Mouse (Mus musculus) left cerebral cortex, adult 9 months (tissue): ENCODE measurements around the gene Tnfrsf14.

Source experiments
- DNase-seq, 2 experiments: peaks; one replicate each; pipeline ENCODE4 v3.0.0; 2022; ENCODE audit warnings: low spot score in 2 of 2

Gene Tnfrsf14

GRCm38 (mm10) chr4:154948940-154949588, 20.7 kb upstream of the Tnfrsf14 start:
- DNase-seq: no peak

- DNase-seq: no peak
Observed at GRCm38 (mm10) chr4:154948066-154948939, 19.9 kb upstream of the Tnfrsf14 start.

- peak in 1 of 2 experiments; percentile 59 for DNase-seq
Observed at GRCm38 (mm10) chr4:154946319-154946718, 18.0 kb upstream of the Tnfrsf14 start.

GRCm38 (mm10) chr4:154944121-154944590, 15.8 kb upstream of the Tnfrsf14 start:
- peak; percentile 66 to 85 for DNase-seq

GRCm38 (mm10) chr4:154943323-154944039, 15.1 kb upstream of the Tnfrsf14 start:
- DNase-seq: no peak

DNA sequence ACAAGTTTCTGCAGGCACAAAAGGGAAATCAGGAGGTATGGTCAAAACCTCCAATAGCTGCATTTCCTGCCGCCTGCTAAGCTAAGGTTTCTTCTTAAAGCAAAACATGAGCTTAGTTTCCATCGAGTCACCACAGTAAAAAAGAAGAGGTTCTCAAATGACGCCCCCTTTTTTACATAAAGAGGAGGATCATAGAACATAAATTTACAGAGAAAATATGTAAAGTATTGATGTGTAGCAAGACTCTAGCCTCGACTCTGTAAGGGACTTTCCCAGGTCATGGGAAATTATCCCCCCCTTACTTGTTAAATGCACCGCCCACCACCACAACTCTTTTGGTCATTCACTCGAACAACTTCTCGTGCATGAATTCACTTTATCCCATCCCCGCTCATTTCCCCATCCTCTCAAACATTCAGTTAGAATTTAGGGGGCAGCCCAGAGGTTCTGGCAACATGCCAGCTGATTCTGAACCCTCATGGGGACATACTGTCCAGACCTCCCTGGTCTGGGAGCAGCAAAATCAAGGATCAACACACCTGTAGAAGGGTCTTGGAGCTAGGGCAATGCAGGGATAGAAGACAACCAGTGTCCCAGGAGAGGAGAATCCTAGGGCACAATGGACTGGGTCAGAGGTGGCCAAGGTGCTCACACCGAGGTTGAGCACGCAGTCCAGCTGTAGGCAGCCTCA, 14.4 kb upstream of the Tnfrsf14 start:
- DNase-seq: no peak

- no peak for DNase-seq
Observed at GRCm38 (mm10) chr4:154941831-154942230, 13.5 kb upstream of the Tnfrsf14 start.

DNA sequence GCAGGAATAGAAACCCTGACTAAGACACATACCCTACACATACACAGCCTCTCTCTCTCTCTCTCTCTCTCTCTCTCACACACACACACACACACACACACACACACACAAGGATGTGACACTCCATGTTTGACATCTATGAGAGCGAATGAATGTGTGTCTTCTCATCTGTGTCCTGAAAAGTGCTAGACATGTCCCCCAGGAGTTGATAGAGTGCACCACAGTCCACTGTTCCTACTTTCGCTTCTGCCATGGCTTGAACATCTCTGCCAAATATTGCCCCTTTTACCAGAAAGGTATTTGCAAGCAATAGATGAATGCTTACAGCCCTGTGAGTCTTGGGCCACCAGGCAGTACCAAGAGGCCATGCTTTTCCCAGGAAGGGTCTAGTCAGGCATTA, 11.8 kb upstream of the Tnfrsf14 start:
- no peak for DNase-seq

DNA sequence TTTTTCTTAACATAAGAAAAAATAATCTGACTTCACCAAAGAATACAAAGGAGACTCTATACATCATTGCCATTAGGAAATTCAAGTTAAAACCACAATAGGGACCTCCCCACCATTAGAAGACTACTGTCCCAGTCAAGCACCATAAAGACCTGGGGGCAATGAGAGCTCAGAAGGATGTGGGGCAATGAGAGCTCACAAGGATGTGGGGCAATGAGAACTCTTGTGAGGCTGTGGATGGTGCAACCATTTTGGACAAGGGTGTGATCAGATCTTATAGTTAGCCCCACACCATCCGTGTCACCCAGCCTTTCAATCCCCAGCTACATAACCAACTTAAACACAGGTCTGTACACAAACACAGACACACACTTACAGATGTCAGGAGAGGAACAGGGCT, 9.4 kb upstream of the Tnfrsf14 start:
- no peak for DNase-seq

GRCm38 (mm10) chr4:154936542-154937255, 8.3 kb upstream of the Tnfrsf14 start:
- no peak for DNase-seq

GRCm38 (mm10) chr4:154935788-154936187, 7.4 kb upstream of the Tnfrsf14 start:
- DNase-seq: no peak

- no peak for DNase-seq
Observed at GRCm38 (mm10) chr4:154934800-154935199, 6.4 kb upstream of the Tnfrsf14 start.

GRCm38 (mm10) chr4:154933306-154933907, 5.0 kb upstream of the Tnfrsf14 start:
- DNase-seq: no peak

DNA sequence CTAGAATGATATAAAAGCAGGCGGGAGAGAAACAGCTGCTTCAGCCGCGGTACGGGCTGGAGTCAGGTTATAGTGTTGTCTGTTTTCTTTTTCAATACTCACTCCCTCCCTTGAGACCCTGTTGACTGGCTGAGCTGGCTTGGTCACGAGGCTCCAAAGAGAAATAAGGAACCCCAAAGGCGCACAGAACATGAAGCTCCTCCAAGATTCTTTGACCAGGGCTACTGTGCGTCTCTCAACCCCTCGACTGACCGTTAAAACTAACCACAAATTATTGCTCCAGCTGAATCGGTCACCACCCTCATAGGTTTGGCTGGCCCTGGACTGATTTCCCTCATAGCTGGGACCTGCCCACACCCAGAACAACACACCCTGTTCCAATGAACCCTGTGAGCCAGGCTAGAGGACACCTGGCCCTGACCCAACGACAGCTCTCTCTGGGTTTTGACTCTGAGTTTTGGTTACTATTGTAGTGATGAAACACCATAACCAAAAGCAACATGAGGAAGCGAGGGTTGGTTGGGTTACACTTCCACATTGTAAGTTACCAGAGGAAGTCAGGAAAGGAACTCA, 811 bp upstream of the Tnfrsf14 start:
- DNase-seq: no peak

DNA sequence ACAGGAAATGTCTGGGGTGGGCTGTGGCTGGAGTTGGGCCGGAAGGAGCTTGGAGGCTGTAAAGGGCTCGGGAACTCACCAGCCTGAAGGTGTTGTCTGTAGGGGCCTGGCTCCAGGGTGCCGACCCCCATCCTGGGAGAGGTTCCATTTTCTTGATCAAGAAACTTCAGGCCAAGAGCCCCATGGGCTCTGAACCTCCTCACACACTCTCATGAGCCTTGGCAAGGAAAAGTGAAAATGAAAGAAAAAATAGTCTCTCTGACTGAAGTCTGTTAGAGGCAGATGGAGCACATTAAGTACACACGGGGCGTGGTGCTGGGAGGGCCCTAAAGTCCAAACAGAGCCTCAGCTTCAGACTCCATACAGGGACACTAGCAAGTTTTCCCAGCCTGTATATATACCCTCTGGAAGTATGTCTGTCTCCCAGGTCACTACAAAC, 445 bp downstream of the Tnfrsf14 start:
- no peak for DNase-seq

GRCm38 (mm10) chr4:154926969-154927898, 1.1 kb downstream of the Tnfrsf14 start:
- no peak for DNase-seq

DNA sequence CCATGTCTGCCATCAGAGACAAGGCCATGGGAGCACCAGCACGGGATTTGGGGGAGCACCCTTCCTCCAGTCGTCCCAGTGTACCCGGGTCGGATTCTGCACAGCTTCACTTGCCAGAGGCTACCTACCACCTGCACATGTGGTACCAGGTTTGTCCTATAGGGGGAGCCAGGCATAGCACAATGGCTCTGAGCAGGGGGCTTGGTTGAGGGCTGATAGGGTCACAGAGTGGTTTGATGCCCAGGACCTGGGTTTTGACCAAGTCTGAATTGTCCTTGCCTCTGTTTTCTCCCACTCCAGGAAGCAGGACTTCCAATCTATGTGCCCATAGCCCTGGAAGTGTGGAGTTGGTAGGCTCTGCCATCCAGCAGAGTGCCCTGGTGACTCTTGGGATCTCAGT, 3.0 kb downstream of the Tnfrsf14 start:
- DNase-seq: no peak

- DNase-seq: no peak
Observed at GRCm38 (mm10) chr4:154922931-154923330, 5.4 kb downstream of the Tnfrsf14 start.

DNA sequence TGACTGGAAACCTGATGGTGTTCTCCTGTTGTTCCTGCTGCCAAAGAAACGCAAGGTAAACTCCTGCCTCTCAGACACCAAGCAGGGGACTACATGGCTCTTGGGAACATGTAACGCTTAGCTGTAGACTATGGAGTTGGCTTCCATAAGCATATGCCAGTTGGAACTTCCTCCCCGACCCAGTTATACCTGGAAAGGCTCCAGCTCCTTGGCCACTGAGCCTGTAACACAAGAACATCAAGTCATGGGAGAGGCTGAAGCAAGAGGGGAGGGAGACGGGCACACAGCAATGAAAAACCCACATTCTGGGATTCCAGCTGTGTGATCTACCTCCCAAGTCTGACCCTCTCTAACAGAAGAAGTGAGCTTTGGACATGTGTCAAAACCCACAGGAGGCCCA, 6.1 kb downstream of the Tnfrsf14 start:
- no peak for DNase-seq
